Mouse (Mus musculus) CH12.LX (cell line): Measurements from ENCODE around the gene Dnah8. TPM values are rescaled to one million over a fixed set of nuclear protein-coding genes. Genes with fewer than 3 reads are reported as not detected.
A peak's percentile ranks its signal among the peaks of the same experiment; 100 is the strongest.

ENCODE experiments used
- DNase-seq: peaks from one replicate; pipeline ENCODE4 v3.0.0-alpha.2; 2013; ENCODE audit errors: extremely low read depth
- H3K27ac ChIP-seq: 2 replicates; pipeline ENCODE4 v1.5.1; 2012; ENCODE audit warnings: low read depth, mild to moderate bottlenecking, control low read depth, moderate library complexity; ENCODE audit not compliant: insufficient read depth
- H3K27me3 ChIP-seq: replicated peaks from 2 replicates; pipeline ENCODE3; 2012; ENCODE audit warnings: inconsistent platforms
- H3K36me3 ChIP-seq, 2 experiments: replicated peaks in 1 of 2; 2 replicates each; pipeline versions ENCODE3 to v1.6.1; 2012; ENCODE audit warnings: inconsistent platforms in 1 of 2, low read length in 1 of 2, mild to moderate bottlenecking in 1 of 2, mixed read lengths in 1 of 2, moderate library complexity in 1 of 2; ENCODE audit not compliant: control insufficient read depth in 1 of 2, insufficient read depth in 1 of 2
- H3K4me1 ChIP-seq, 2 experiments: 2 replicates each; pipeline ENCODE4 v1.6.1; 2012; ENCODE audit warnings: inconsistent platforms in 1 of 2, moderate library complexity in 1 of 2; ENCODE audit not compliant: insufficient read depth in 2 of 2, control insufficient read depth in 1 of 2
- H3K4me2 ChIP-seq: 2 replicates; pipeline ENCODE4 v1.6.1; 2012; ENCODE audit warnings: low read depth, mild to moderate bottlenecking, control low read depth; ENCODE audit not compliant: poor library complexity, insufficient read depth, severe bottlenecking
- H3K4me3 ChIP-seq, 3 experiments: fragments of 150-350 bp in 1 of 3; sonication (generic) in 1 of 3; replicated peaks in 1 of 3; 2 replicates each; pipeline versions ENCODE3 to v1.5.1; 2011 to 2012; ENCODE audit warnings: low read depth in 2 of 3, low read length in 2 of 3, mild to moderate bottlenecking in 2 of 3, moderate library complexity in 2 of 3, control low read depth in 1 of 3, improper control_type of control experiment in 1 of 3, inconsistent platforms in 1 of 3, mixed read lengths in 1 of 3; ENCODE audit not compliant: poor library complexity in 1 of 3
- H3K79me2 ChIP-seq: replicated peaks from 2 replicates; pipeline ENCODE4 v1.6.1; 2012; ENCODE audit warnings: mild to moderate bottlenecking, moderate library complexity; ENCODE audit not compliant: control insufficient read depth, poor library complexity, insufficient read depth, severe bottlenecking; ENCODE audit errors: extremely low read depth
- H3K9ac ChIP-seq: 2 replicates; pipeline ENCODE4 v1.6.1; 2012; ENCODE audit warnings: low read depth, mild to moderate bottlenecking, control low read depth, moderate library complexity; ENCODE audit not compliant: insufficient read depth
- H3K9me3 ChIP-seq: replicated peaks from 2 replicates; pipeline ENCODE3; 2012; ENCODE audit warnings: low read length, inconsistent platforms, mixed read lengths
- BHLHE40 ChIP-seq: IDR thresholded peaks from 2 replicates; pipeline ENCODE4 v1.6.1; 2011; ENCODE audit warnings: mild to moderate bottlenecking, low read depth, low read length, improper control_type of control experiment
- CHD1 ChIP-seq: IDR thresholded peaks from 2 replicates; pipeline ENCODE4 v1.6.1; 2012; ENCODE audit warnings: low read depth, low read length, improper control_type of control experiment, inconsistent platforms
- CHD2 ChIP-seq: IDR thresholded peaks from 2 replicates; pipeline ENCODE4 v1.6.1; 2011; ENCODE audit warnings: low read length, improper control_type of control experiment
- CTCF ChIP-seq, 2 experiments: IDR thresholded peaks in 1 of 2; conservative IDR thresholded peaks in 1 of 2; 2 replicates each; pipeline ENCODE4 v1.5.1; 2011 to 2012; ENCODE audit warnings: low read depth in 2 of 2, low read length in 2 of 2, improper control_type of control experiment in 1 of 2, inconsistent platforms in 1 of 2, mild to moderate bottlenecking in 1 of 2, moderate library complexity in 1 of 2
- E2F4 ChIP-seq: IDR thresholded peaks from 2 replicates; pipeline ENCODE4 v1.6.1; 2011; ENCODE audit warnings: low read depth, low read length, improper control_type of control experiment; ENCODE audit not compliant: insufficient replicate concordance
- ELF1 ChIP-seq: IDR thresholded peaks from 2 replicates; pipeline ENCODE4 v1.6.1; 2014; ENCODE audit warnings: low read depth, mild to moderate bottlenecking, inconsistent platforms, low read length, improper control_type of control experiment
- EP300 ChIP-seq: IDR thresholded peaks from 2 replicates; pipeline ENCODE4 v1.6.1; 2011; ENCODE audit warnings: low read length, improper control_type of control experiment
- JUN ChIP-seq: IDR thresholded peaks from 2 replicates; pipeline ENCODE4 v1.6.1; 2011; ENCODE audit warnings: low read depth, mild to moderate bottlenecking, low read length, improper control_type of control experiment, moderate library complexity; ENCODE audit not compliant: insufficient read depth
- KAT2A ChIP-seq: IDR thresholded peaks from 2 replicates; pipeline ENCODE4 v1.6.1; 2012; ENCODE audit warnings: low read length, improper control_type of control experiment, inconsistent platforms; ENCODE audit not compliant: insufficient replicate concordance
- MAFK ChIP-seq: IDR thresholded peaks from 2 replicates; pipeline ENCODE4 v1.6.1; 2011; ENCODE audit warnings: low read length, improper control_type of control experiment; ENCODE audit not compliant: insufficient replicate concordance
- MAX ChIP-seq: IDR thresholded peaks from 2 replicates; pipeline ENCODE4 v1.6.1; 2011; ENCODE audit warnings: low read length, improper control_type of control experiment
- MAZ ChIP-seq: IDR thresholded peaks from 2 replicates; pipeline ENCODE4 v1.6.1; 2012; ENCODE audit warnings: low read depth, mild to moderate bottlenecking, inconsistent platforms, low read length, improper control_type of control experiment, moderate library complexity
- MEF2A ChIP-seq: IDR thresholded peaks from 2 replicates; pipeline ENCODE4 v1.6.1; 2014; ENCODE audit warnings: low read depth, mild to moderate bottlenecking, inconsistent platforms, low read length, improper control_type of control experiment, borderline replicate concordance
- MXI1 ChIP-seq: IDR thresholded peaks from 2 replicates; pipeline ENCODE4 v1.6.1; 2011; ENCODE audit warnings: mild to moderate bottlenecking, low read depth, low read length, improper control_type of control experiment
- MYC ChIP-seq: IDR thresholded peaks from 2 replicates; pipeline ENCODE4 v1.6.1; 2011; ENCODE audit warnings: low read depth, mild to moderate bottlenecking, improper control_type of control experiment, low read length
- NELFE ChIP-seq: IDR thresholded peaks from 2 replicates; pipeline ENCODE4 v1.6.1; 2011; ENCODE audit warnings: low read depth, low read length, improper control_type of control experiment
- NRF1 ChIP-seq: IDR thresholded peaks from 2 replicates; pipeline ENCODE4 v1.6.1; 2014; ENCODE audit warnings: low read depth, mild to moderate bottlenecking, inconsistent platforms, low read length, improper control_type of control experiment, moderate library complexity
- POLR2A ChIP-seq: IDR thresholded peaks from 2 replicates; pipeline ENCODE4 v1.6.1; 2011; ENCODE audit warnings: low read depth, mild to moderate bottlenecking, improper control_type of control experiment, low read length
- POLR2AphosphoS2 ChIP-seq: IDR thresholded peaks from 2 replicates; pipeline ENCODE4 v1.6.1; 2011; ENCODE audit warnings: low read depth, low read length, improper control_type of control experiment
- RAD21 ChIP-seq: IDR thresholded peaks from 2 replicates; pipeline ENCODE4 v1.6.1; 2011; ENCODE audit warnings: low read depth, mild to moderate bottlenecking, low read length, improper control_type of control experiment, moderate library complexity
- SMC3 ChIP-seq: IDR thresholded peaks from 2 replicates; pipeline ENCODE4 v1.6.1; 2011; ENCODE audit warnings: low read depth, low read length, improper control_type of control experiment
- TBP ChIP-seq: conservative IDR thresholded peaks from 2 replicates; pipeline ENCODE4 v1.6.1; 2011; ENCODE audit warnings: low read depth, low read length, improper control_type of control experiment
- TCF12 ChIP-seq: IDR thresholded peaks from 2 replicates; pipeline ENCODE4 v1.6.1; 2014; ENCODE audit warnings: low read depth, mild to moderate bottlenecking, inconsistent platforms, low read length, improper control_type of control experiment
- UBTF ChIP-seq: IDR thresholded peaks from 2 replicates; pipeline ENCODE4 v1.6.1; 2012; ENCODE audit warnings: low read depth, mild to moderate bottlenecking, inconsistent platforms, low read length, improper control_type of control experiment, moderate library complexity
- ZC3H11A ChIP-seq: IDR thresholded peaks from 2 replicates; pipeline ENCODE4 v1.6.1; 2012; ENCODE audit warnings: low read depth, mild to moderate bottlenecking, inconsistent platforms, low read length, improper control_type of control experiment
- ZKSCAN1 ChIP-seq: IDR thresholded peaks from 2 replicates; pipeline ENCODE4 v1.6.1; 2012; ENCODE audit warnings: low read depth, inconsistent platforms, low read length, improper control_type of control experiment, borderline replicate concordance
- ZMIZ1 ChIP-seq: IDR thresholded peaks from 2 replicates; pipeline ENCODE4 v1.6.1; 2012; ENCODE audit warnings: low read depth, mild to moderate bottlenecking, inconsistent platforms, low read length, improper control_type of control experiment
- ZNF384 ChIP-seq: IDR thresholded peaks from 2 replicates; pipeline ENCODE4 v1.6.1; 2012; ENCODE audit warnings: low read depth, low read length, improper control_type of control experiment, inconsistent platforms
- dilution Hi-C: fragments of 300-500 bp; cut with MboI; formaldehyde crosslinking; loops from 2 replicates; pipeline ENCODE4 v1.14.3; 2020; ENCODE audit warnings: low sequenced_read_pairs; ENCODE audit not compliant: extremely low pct_unique_long_range_greater_than_20kb, extremely low pct_ligation_motif_present
- in situ Hi-C: fragments of 300-500 bp; cut with MboI; formaldehyde crosslinking; loops from 3 replicates; pipeline ENCODE4 v1.14.3; 2019; ENCODE audit warnings: low sequenced_read_pairs, low pct_ligation_motif_present, low pct_unique_long_range_greater_than_20kb, mixed read lengths
- polyA plus RNA-seq: library from polyadenylated mRNA; unstranded; fragments of >175 nt; gene quantifications from 2 replicates; pipeline ENCODE4 v1.2.1, GENCODE M21; 2012; ENCODE audit warnings: low read depth; ENCODE audit not compliant: insufficient read length
- total RNA-seq, 2 experiments: library from RNA; depleted of rRNA; stranded (reverse); fragments of 300-350 nt in 1 of 2; fragments of >200 nt in 1 of 2; gene quantifications; 2 replicates each; pipeline ENCODE4 v1.2.3; 2012 to 2014

The Dnah8 gene
- total and polyA plus RNA-seq, 3 experiments = 0.09 to 0.99 TPM; not detected in 1

DNA sequence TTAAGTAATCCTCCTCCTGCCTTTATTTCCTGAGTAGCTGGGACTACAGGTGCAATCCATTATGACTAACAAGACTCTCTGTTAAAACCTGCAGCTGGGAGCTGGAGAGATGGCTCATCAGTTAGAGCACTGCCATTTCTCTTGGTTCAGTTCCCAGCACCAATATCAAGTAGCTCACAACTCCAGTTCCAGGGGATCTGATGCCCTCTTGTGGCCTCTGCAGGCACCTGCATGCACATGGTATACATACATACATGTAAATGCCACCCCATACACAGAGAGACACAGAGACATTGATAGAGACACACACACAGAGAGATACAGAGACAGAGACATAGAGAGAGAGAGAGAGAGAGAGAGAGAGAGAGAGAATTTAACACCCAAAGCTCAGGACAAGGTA is 228.2 kb downstream of the Dnah8 start:
- Histone ChIP-seq H3K9me3 (peaks cover 12% of the 10 kb centered on the region), H3K36me3 (no peaks in the 10 kb centered on the region), H3K4me3 (no peak overlapping the region), H3K27me3 (peaks cover 1% of the 10 kb centered on the region), H3K4me2 (no peak overlapping the region), H3K4me1 (no peaks in the 10 kb centered on the region; a peak in 1 of 4 replicates), H3K79me2 (no peaks in the 10 kb centered on the region), H3K27ac (no peak overlapping the region), H3K9ac (no peak overlapping the region)
- in situ Hi-C loops = no loop called here
- dilution Hi-C loops = no loop called here
- TF ChIP-seq RAD21 (peak; percentile 4), JUN (no peak), SMC3 (0 out of 2 replicates have a peak, but pooled peaks have one; percentile 7), TBP (no peak), ZKSCAN1 (no peak), ZNF384 (no peak), ZMIZ1 (no peak), EP300 (no peak), UBTF (no peak), CTCF (conservative IDR thresholded peaks at IDR 0.05 in 1 of 2, IDR thresholded peaks at IDR 0.05 in 1 of 2; ENCODE audit: low read depth in 2 of 2, low read length in 2 of 2) (peak in 1 of 2 experiments; percentile 43; a peak in 2 of 4 replicates), POLR2AphosphoS2 (no peak), MXI1 (no peak), CHD1 (no peak)
- no peak for DNase-seq

DNA sequence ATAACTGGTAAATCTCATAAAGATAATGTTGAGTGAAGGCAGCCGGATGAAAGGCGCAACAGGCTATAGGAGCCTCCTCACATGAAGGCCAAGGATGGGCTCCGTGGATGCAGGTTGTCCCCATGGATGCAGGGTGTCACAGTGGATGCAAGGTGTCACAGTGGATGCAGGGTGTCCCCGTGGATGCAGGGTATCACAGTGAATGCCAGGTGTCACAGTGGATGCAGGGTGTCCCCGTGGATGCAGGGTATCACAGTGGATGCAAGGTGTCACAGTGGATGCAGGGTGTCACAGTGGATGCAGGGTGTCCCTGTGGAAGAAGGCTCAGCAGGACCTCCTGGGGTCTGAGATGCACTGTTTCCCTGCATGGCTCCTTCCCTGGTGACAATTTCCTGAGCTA is 233.2 kb downstream of the Dnah8 start:
- no peak overlapping the region for H3K27ac ChIP-seq
- no peaks in the 10 kb centered on the region for H3K27me3 ChIP-seq
- H3K4me3 ChIP-seq = no peak overlapping the region
- DNase-seq = no peak
- H3K4me2 ChIP-seq = no peak overlapping the region
- TF ChIP-seq KAT2A = no peak
- TF ChIP-seq ZMIZ1 = no peak
- TF ChIP-seq E2F4 = no peak
- TF ChIP-seq CHD2 = no peak
- TF ChIP-seq MEF2A = no peak
- TF ChIP-seq MAX = no peak
- no peak for TF ChIP-seq SMC3
- no peak for TF ChIP-seq MAFK
- TF ChIP-seq NRF1 = no peak
- no peak for TF ChIP-seq TCF12
- no peak for TF ChIP-seq ELF1
- TF ChIP-seq MAZ = no peak
- no peak for TF ChIP-seq NELFE
- no peak for TF ChIP-seq MYC
- no peak for TF ChIP-seq BHLHE40
- no peak for TF ChIP-seq ZC3H11A
- TF ChIP-seq POLR2A = no peak
- H3K79me2 ChIP-seq = no peaks in the 10 kb centered on the region
- peaks cover 0 to 6% of the 10 kb centered on the region in 2 experiments; a peak in 2 of 4 replicates for H3K4me1 ChIP-seq
- dilution Hi-C loops = no loop called here
- in situ Hi-C loops = no loop called here
- no peak overlapping the region for H3K9ac ChIP-seq
- H3K36me3 ChIP-seq = no peaks in the 10 kb centered on the region
- peaks cover 2% of the 10 kb centered on the region for H3K9me3 ChIP-seq
